Mouse (Mus musculus): ENCODE measurements around the gene Tspan5. TPM values are rescaled to one million over a fixed set of nuclear protein-coding genes. Genes with fewer than 3 reads are reported as not detected.

Tspan5 gene
- polyA plus RNA-seq, 1 experiment from 2014 or later, result 38.7 TPM

DNA sequence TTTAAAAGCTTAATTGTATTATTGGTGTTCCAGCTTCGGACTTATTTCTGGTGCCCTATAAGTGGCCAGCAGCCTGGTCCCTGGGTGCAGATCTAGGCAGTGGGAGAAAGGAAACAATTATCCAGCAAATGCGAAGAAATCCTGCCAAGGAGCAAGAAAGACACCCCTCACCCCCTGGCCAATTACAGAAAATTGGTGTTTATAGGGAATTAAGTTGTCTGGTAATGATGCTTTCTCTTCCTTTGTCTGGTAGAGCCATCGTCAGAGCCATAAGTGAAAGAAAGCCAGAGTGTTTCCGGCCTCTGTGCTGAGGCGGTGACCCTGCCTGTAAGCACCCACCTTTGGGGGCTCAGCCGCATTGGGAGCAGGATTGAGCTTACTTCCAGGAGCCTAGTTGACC, 59.7 kb downstream of the Tspan5 start:
- Histone ChIP-seq H3K27ac (replicated peaks; ENCODE audit: low read depth, low read length) (no peak overlapping the region), H3K36me3 (ENCODE audit: control insufficient read depth, insufficient read depth, low read length) (no peaks in the 10 kb centered on the region), H3K9me3 (ENCODE audit: control insufficient read depth, low read length) (no peaks in the 10 kb centered on the region), H3K4me3 (ENCODE audit: low read depth, low read length) (no peak overlapping the region), H3K27me3 (replicated peaks; ENCODE audit: control insufficient read depth, insufficient read depth, low read length) (no peaks in the 10 kb centered on the region), H3K4me1 (ENCODE audit: control insufficient read depth, insufficient read depth, low read length) (peaks cover 30% of the 10 kb centered on the region), H3K9ac (ENCODE audit: low read depth, low read length) (no peak overlapping the region), H3K4me2 (ENCODE audit: low read depth, low read length) (no peak overlapping the region)
- WGBS, result 65% methylated on average over 6 of the region's 6 CpGs
- DNase-seq (ENCODE audit: low spot score), result no peak
- 0 out of 2 replicates have a peak, but pooled peaks have one; percentile 5 for ATAC-seq (ENCODE audit: low read depth)

DNA sequence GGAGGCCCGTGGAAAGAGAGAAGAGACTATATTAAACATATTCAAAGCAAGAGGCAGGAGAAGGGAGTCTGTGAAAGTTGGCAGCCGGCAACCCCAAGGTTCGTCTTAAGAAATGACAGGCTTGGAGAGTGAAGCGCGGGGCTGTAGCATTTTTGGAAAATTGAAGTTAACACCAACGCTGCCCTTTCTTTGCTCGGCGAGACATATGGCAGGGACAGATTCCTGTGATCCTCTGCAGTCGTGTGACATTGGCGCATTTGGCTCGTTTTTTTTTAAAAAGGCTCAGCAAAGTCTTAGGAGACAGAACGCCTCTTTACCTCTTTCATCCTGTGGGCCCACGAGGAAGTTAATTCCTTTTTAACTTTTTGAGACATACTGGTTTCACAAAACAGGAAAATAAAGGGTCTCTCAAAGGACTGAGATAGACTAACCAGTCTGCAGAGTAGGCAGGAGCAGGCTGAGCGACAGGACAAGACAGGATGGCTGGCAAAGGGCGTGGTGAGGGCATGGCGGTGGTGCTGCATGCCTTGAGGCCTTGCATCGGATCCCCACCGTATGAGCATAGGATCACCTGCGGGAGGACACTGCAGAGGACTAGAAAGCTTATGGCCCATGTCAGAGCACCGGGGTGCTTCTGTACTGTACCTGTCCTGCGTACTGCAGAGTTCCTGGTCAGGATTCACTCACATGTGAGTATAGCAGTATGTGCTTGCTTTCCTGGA, 60.9 kb downstream of the Tspan5 start:
- no peak overlapping the region for H3K4me3 ChIP-seq (ENCODE audit: low read depth, low read length)
- H3K4me1 ChIP-seq (ENCODE audit: control insufficient read depth, insufficient read depth, low read length), result peaks cover 30% of the 10 kb centered on the region
- no peaks in the 10 kb centered on the region for H3K36me3 ChIP-seq (ENCODE audit: control insufficient read depth, insufficient read depth, low read length)
- no peaks in the 10 kb centered on the region for H3K27me3 ChIP-seq (replicated peaks; ENCODE audit: control insufficient read depth, insufficient read depth, low read length)
- H3K9me3 ChIP-seq (ENCODE audit: control insufficient read depth, low read length), result no peaks in the 10 kb centered on the region
- no peak overlapping the region for H3K27ac ChIP-seq (replicated peaks; ENCODE audit: low read depth, low read length)
- ATAC-seq (ENCODE audit: low read depth) (no peak), DNase-seq (ENCODE audit: low spot score) (no peak)
- 59% methylated on average over 21 of the region's 21 CpGs for WGBS
- H3K4me2 ChIP-seq (ENCODE audit: low read depth, low read length), result no peak overlapping the region
- H3K9ac ChIP-seq (ENCODE audit: low read depth, low read length), result no peak overlapping the region

- no peaks in the 10 kb centered on the region for H3K36me3 ChIP-seq (ENCODE audit: control insufficient read depth, insufficient read depth, low read length)
- H3K9ac ChIP-seq (ENCODE audit: low read depth, low read length), result no peak overlapping the region
- H3K4me2 ChIP-seq (ENCODE audit: low read depth, low read length), result no peak overlapping the region
- peaks cover 30% of the 10 kb centered on the region for H3K4me1 ChIP-seq (ENCODE audit: control insufficient read depth, insufficient read depth, low read length)
- WGBS, result 75% methylated on average over 11 of the region's 11 CpGs
- H3K9me3 ChIP-seq (ENCODE audit: control insufficient read depth, low read length), result no peaks in the 10 kb centered on the region
- ATAC-seq (ENCODE audit: low read depth), result no peak
- H3K27ac ChIP-seq (replicated peaks; ENCODE audit: low read depth, low read length), result no peak overlapping the region
- DNase-seq (ENCODE audit: low spot score), result no peak
- no peaks in the 10 kb centered on the region for H3K27me3 ChIP-seq (replicated peaks; ENCODE audit: control insufficient read depth, insufficient read depth, low read length)
- H3K4me3 ChIP-seq (ENCODE audit: low read depth, low read length), result no peak overlapping the region
Measured at GRCm38 (mm10) chr3:138803444-138804085, 61.6 kb downstream of the Tspan5 start.

- Histone ChIP-seq H3K9ac (ENCODE audit: low read depth, low read length) (no peak overlapping the region), H3K36me3 (ENCODE audit: control insufficient read depth, insufficient read depth, low read length) (no peaks in the 10 kb centered on the region), H3K4me2 (ENCODE audit: low read depth, low read length) (no peak overlapping the region), H3K4me1 (ENCODE audit: control insufficient read depth, insufficient read depth, low read length) (peaks cover 30% of the 10 kb centered on the region), H3K9me3 (ENCODE audit: control insufficient read depth, low read length) (no peaks in the 10 kb centered on the region), H3K27ac (replicated peaks; ENCODE audit: low read depth, low read length) (no peak overlapping the region), H3K4me3 (ENCODE audit: low read depth, low read length) (no peak overlapping the region), H3K27me3 (replicated peaks; ENCODE audit: control insufficient read depth, insufficient read depth, low read length) (no peaks in the 10 kb centered on the region)
- no peak for DNase-seq (ENCODE audit: low spot score)
- ATAC-seq (ENCODE audit: low read depth), result no peak
- 78% methylated on average over 11 of the region's 11 CpGs for WGBS
Measured at GRCm38 (mm10) chr3:138804104-138805048, 62.4 kb downstream of the Tspan5 start.

GRCm38 (mm10) chr3:138807795-138808194, 65.8 kb downstream of the Tspan5 start:
- ATAC-seq (ENCODE audit: low read depth) (no peak), DNase-seq (ENCODE audit: low spot score) (no peak)
- Histone ChIP-seq H3K9ac (ENCODE audit: low read depth, low read length) (no peak overlapping the region), H3K9me3 (ENCODE audit: control insufficient read depth, low read length) (no peaks in the 10 kb centered on the region), H3K36me3 (ENCODE audit: control insufficient read depth, insufficient read depth, low read length) (no peaks in the 10 kb centered on the region), H3K4me1 (ENCODE audit: control insufficient read depth, insufficient read depth, low read length) (0 out of 2 replicates have a peak, but pooled peaks cover 4% of the 10 kb centered on the region), H3K4me3 (ENCODE audit: low read depth, low read length) (no peak overlapping the region), H3K27me3 (replicated peaks; ENCODE audit: control insufficient read depth, insufficient read depth, low read length) (no peaks in the 10 kb centered on the region), H3K27ac (replicated peaks; ENCODE audit: low read depth, low read length) (no peak overlapping the region), H3K4me2 (ENCODE audit: low read depth, low read length) (no peak overlapping the region)
- 82% methylated on average over 4 of the region's 4 CpGs for WGBS

DNA sequence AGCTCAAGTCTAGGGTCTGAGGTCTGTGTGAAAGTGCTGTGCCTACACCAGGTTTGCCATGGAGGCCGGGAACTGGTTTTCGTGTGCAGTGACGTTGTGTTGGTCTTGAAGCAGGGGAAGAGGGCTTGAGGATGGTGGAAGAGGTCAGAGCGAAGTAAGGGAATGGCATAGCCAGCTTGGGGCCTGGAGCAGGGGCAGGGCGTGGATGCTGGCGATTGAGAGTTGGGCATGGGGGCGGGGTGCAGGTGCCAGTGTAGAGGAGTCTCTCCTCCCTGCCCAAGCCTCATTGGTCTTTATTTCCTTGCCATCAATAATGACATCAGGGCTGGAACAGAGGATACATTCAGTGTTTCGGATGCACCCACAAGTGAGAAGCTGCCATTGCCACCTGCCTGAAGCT, 67.5 kb downstream of the Tspan5 start:
- DNase-seq (ENCODE audit: low spot score), result no peak
- no peak for ATAC-seq (ENCODE audit: low read depth)
- no peaks in the 10 kb centered on the region for H3K9me3 ChIP-seq (ENCODE audit: control insufficient read depth, low read length)
- no peak overlapping the region for H3K27ac ChIP-seq (replicated peaks; ENCODE audit: low read depth, low read length)
- H3K4me3 ChIP-seq (ENCODE audit: low read depth, low read length), result no peak overlapping the region
- no peak overlapping the region for H3K9ac ChIP-seq (ENCODE audit: low read depth, low read length)
- 94% methylated on average over 8 of the region's 8 CpGs for WGBS
- H3K27me3 ChIP-seq (replicated peaks; ENCODE audit: control insufficient read depth, insufficient read depth, low read length), result no peaks in the 10 kb centered on the region
- H3K4me2 ChIP-seq (ENCODE audit: low read depth, low read length), result no peak overlapping the region
- no peaks in the 10 kb centered on the region for H3K36me3 ChIP-seq (ENCODE audit: control insufficient read depth, insufficient read depth, low read length)
- no peaks in the 10 kb centered on the region for H3K4me1 ChIP-seq (ENCODE audit: control insufficient read depth, insufficient read depth, low read length)

- Histone ChIP-seq H3K27ac (replicated peaks; ENCODE audit: low read depth, low read length) (no peak overlapping the region), H3K9me3 (ENCODE audit: control insufficient read depth, low read length) (no peaks in the 10 kb centered on the region), H3K27me3 (replicated peaks; ENCODE audit: control insufficient read depth, insufficient read depth, low read length) (no peaks in the 10 kb centered on the region), H3K36me3 (ENCODE audit: control insufficient read depth, insufficient read depth, low read length) (no peaks in the 10 kb centered on the region), H3K9ac (ENCODE audit: low read depth, low read length) (no peak overlapping the region), H3K4me2 (ENCODE audit: low read depth, low read length) (no peak overlapping the region), H3K4me1 (ENCODE audit: control insufficient read depth, insufficient read depth, low read length) (no peaks in the 10 kb centered on the region), H3K4me3 (ENCODE audit: low read depth, low read length) (no peak overlapping the region)
- 40% methylated on average over 3 of the region's 3 CpGs for WGBS
- DNase-seq (ENCODE audit: low spot score), result no peak
- no peak for ATAC-seq (ENCODE audit: low read depth)
Measured at GRCm38 (mm10) chr3:138812565-138812964, 70.6 kb downstream of the Tspan5 start.

- Histone ChIP-seq H3K4me3 (ENCODE audit: low read depth, low read length) (no peak overlapping the region), H3K9ac (ENCODE audit: low read depth, low read length) (no peak overlapping the region), H3K36me3 (ENCODE audit: control insufficient read depth, insufficient read depth, low read length) (no peaks in the 10 kb centered on the region), H3K9me3 (ENCODE audit: control insufficient read depth, low read length) (no peaks in the 10 kb centered on the region), H3K4me1 (ENCODE audit: control insufficient read depth, insufficient read depth, low read length) (no peaks in the 10 kb centered on the region), H3K27ac (replicated peaks; ENCODE audit: low read depth, low read length) (no peak overlapping the region), H3K4me2 (ENCODE audit: low read depth, low read length) (no peak overlapping the region), H3K27me3 (replicated peaks; ENCODE audit: control insufficient read depth, insufficient read depth, low read length) (no peaks in the 10 kb centered on the region)
- ATAC-seq (ENCODE audit: low read depth), result no peak
- 82% methylated on average over 13 of the region's 13 CpGs for WGBS
- no peak for DNase-seq (ENCODE audit: low spot score)
Measured at GRCm38 (mm10) chr3:138813139-138813810, 71.3 kb downstream of the Tspan5 start.
